Mouse (Mus musculus) CH12.LX (cell line): ENCODE data around the gene Rab5b. TPM values are rescaled to one million over a fixed set of nuclear protein-coding genes. Genes with fewer than 3 reads are reported as not detected.

Experiments used
- DNase-seq: peaks from one replicate; pipeline ENCODE4 v3.0.0-alpha.2; 2013; ENCODE audit errors: extremely low read depth
- H3K27ac ChIP-seq: 2 replicates; pipeline ENCODE4 v1.5.1; 2012; ENCODE audit warnings: low read depth, mild to moderate bottlenecking, control low read depth, moderate library complexity; ENCODE audit not compliant: insufficient read depth
- H3K27me3 ChIP-seq: replicated peaks from 2 replicates; pipeline ENCODE3; 2012; ENCODE audit warnings: inconsistent platforms
- H3K36me3 ChIP-seq, 2 experiments: replicated peaks in 1 of 2; 2 replicates each; pipeline versions ENCODE3 to v1.6.1; 2012; ENCODE audit warnings: inconsistent platforms in 1 of 2, low read length in 1 of 2, mild to moderate bottlenecking in 1 of 2, mixed read lengths in 1 of 2, moderate library complexity in 1 of 2; ENCODE audit not compliant: control insufficient read depth in 1 of 2, insufficient read depth in 1 of 2
- H3K4me1 ChIP-seq, 2 experiments: 2 replicates each; pipeline ENCODE4 v1.6.1; 2012; ENCODE audit warnings: inconsistent platforms in 1 of 2, moderate library complexity in 1 of 2; ENCODE audit not compliant: insufficient read depth in 2 of 2, control insufficient read depth in 1 of 2
- H3K4me2 ChIP-seq: 2 replicates; pipeline ENCODE4 v1.6.1; 2012; ENCODE audit warnings: low read depth, mild to moderate bottlenecking, control low read depth; ENCODE audit not compliant: poor library complexity, insufficient read depth, severe bottlenecking
- H3K4me3 ChIP-seq, 3 experiments: fragments of 150-350 bp in 1 of 3; sonication (generic) in 1 of 3; replicated peaks in 1 of 3; 2 replicates each; pipeline versions ENCODE3 to v1.5.1; 2011 to 2012; ENCODE audit warnings: low read depth in 2 of 3, low read length in 2 of 3, mild to moderate bottlenecking in 2 of 3, moderate library complexity in 2 of 3, control low read depth in 1 of 3, improper control_type of control experiment in 1 of 3, inconsistent platforms in 1 of 3, mixed read lengths in 1 of 3; ENCODE audit not compliant: poor library complexity in 1 of 3
- H3K79me2 ChIP-seq: replicated peaks from 2 replicates; pipeline ENCODE4 v1.6.1; 2012; ENCODE audit warnings: mild to moderate bottlenecking, moderate library complexity; ENCODE audit not compliant: control insufficient read depth, poor library complexity, insufficient read depth, severe bottlenecking; ENCODE audit errors: extremely low read depth
- H3K9ac ChIP-seq: 2 replicates; pipeline ENCODE4 v1.6.1; 2012; ENCODE audit warnings: low read depth, mild to moderate bottlenecking, control low read depth, moderate library complexity; ENCODE audit not compliant: insufficient read depth
- H3K9me3 ChIP-seq: replicated peaks from 2 replicates; pipeline ENCODE3; 2012; ENCODE audit warnings: low read length, inconsistent platforms, mixed read lengths
- BHLHE40 ChIP-seq: IDR thresholded peaks from 2 replicates; pipeline ENCODE4 v1.6.1; 2011; ENCODE audit warnings: mild to moderate bottlenecking, low read depth, low read length, improper control_type of control experiment
- CHD1 ChIP-seq: IDR thresholded peaks from 2 replicates; pipeline ENCODE4 v1.6.1; 2012; ENCODE audit warnings: low read depth, low read length, improper control_type of control experiment, inconsistent platforms
- CHD2 ChIP-seq: IDR thresholded peaks from 2 replicates; pipeline ENCODE4 v1.6.1; 2011; ENCODE audit warnings: low read length, improper control_type of control experiment
- ELF1 ChIP-seq: IDR thresholded peaks from 2 replicates; pipeline ENCODE4 v1.6.1; 2014; ENCODE audit warnings: low read depth, mild to moderate bottlenecking, inconsistent platforms, low read length, improper control_type of control experiment
- GABPA ChIP-seq: IDR thresholded peaks from 2 replicates; pipeline ENCODE4 v1.6.1; 2012; ENCODE audit warnings: low read depth, low read length, improper control_type of control experiment, inconsistent platforms; ENCODE audit not compliant: insufficient replicate concordance
- JUN ChIP-seq: IDR thresholded peaks from 2 replicates; pipeline ENCODE4 v1.6.1; 2011; ENCODE audit warnings: low read depth, mild to moderate bottlenecking, low read length, improper control_type of control experiment, moderate library complexity; ENCODE audit not compliant: insufficient read depth
- KAT2A ChIP-seq: IDR thresholded peaks from 2 replicates; pipeline ENCODE4 v1.6.1; 2012; ENCODE audit warnings: low read length, improper control_type of control experiment, inconsistent platforms; ENCODE audit not compliant: insufficient replicate concordance
- MAX ChIP-seq: IDR thresholded peaks from 2 replicates; pipeline ENCODE4 v1.6.1; 2011; ENCODE audit warnings: low read length, improper control_type of control experiment
- MAZ ChIP-seq: IDR thresholded peaks from 2 replicates; pipeline ENCODE4 v1.6.1; 2012; ENCODE audit warnings: low read depth, mild to moderate bottlenecking, inconsistent platforms, low read length, improper control_type of control experiment, moderate library complexity
- MEF2A ChIP-seq: IDR thresholded peaks from 2 replicates; pipeline ENCODE4 v1.6.1; 2014; ENCODE audit warnings: low read depth, mild to moderate bottlenecking, inconsistent platforms, low read length, improper control_type of control experiment, borderline replicate concordance
- NRF1 ChIP-seq: IDR thresholded peaks from 2 replicates; pipeline ENCODE4 v1.6.1; 2014; ENCODE audit warnings: low read depth, mild to moderate bottlenecking, inconsistent platforms, low read length, improper control_type of control experiment, moderate library complexity
- POLR2AphosphoS2 ChIP-seq: IDR thresholded peaks from 2 replicates; pipeline ENCODE4 v1.6.1; 2011; ENCODE audit warnings: low read depth, low read length, improper control_type of control experiment
- RAD21 ChIP-seq: IDR thresholded peaks from 2 replicates; pipeline ENCODE4 v1.6.1; 2011; ENCODE audit warnings: low read depth, mild to moderate bottlenecking, low read length, improper control_type of control experiment, moderate library complexity
- RCOR1 ChIP-seq: conservative IDR thresholded peaks from 2 replicates; pipeline ENCODE4 v1.6.1; 2012; ENCODE audit warnings: low read depth, mild to moderate bottlenecking, inconsistent platforms, low read length, improper control_type of control experiment
- ZKSCAN1 ChIP-seq: IDR thresholded peaks from 2 replicates; pipeline ENCODE4 v1.6.1; 2012; ENCODE audit warnings: low read depth, inconsistent platforms, low read length, improper control_type of control experiment, borderline replicate concordance
- ZMIZ1 ChIP-seq: IDR thresholded peaks from 2 replicates; pipeline ENCODE4 v1.6.1; 2012; ENCODE audit warnings: low read depth, mild to moderate bottlenecking, inconsistent platforms, low read length, improper control_type of control experiment
- dilution Hi-C: fragments of 300-500 bp; cut with MboI; formaldehyde crosslinking; loops from 2 replicates; pipeline ENCODE4 v1.14.3; 2020; ENCODE audit warnings: low sequenced_read_pairs; ENCODE audit not compliant: extremely low pct_unique_long_range_greater_than_20kb, extremely low pct_ligation_motif_present
- in situ Hi-C: fragments of 300-500 bp; cut with MboI; formaldehyde crosslinking; loops from 3 replicates; pipeline ENCODE4 v1.14.3; 2019; ENCODE audit warnings: low sequenced_read_pairs, low pct_ligation_motif_present, low pct_unique_long_range_greater_than_20kb, mixed read lengths
- polyA plus RNA-seq: library from polyadenylated mRNA; unstranded; fragments of >175 nt; gene quantifications from 2 replicates; pipeline ENCODE4 v1.2.1, GENCODE M21; 2012; ENCODE audit warnings: low read depth; ENCODE audit not compliant: insufficient read length
- total RNA-seq, 2 experiments: library from RNA; depleted of rRNA; stranded (reverse); fragments of 300-350 nt in 1 of 2; fragments of >200 nt in 1 of 2; gene quantifications; 2 replicates each; pipeline ENCODE4 v1.2.3; 2012 to 2014

Gene Rab5b
- total and polyA plus RNA-seq, 3 experiments, result 20.4 to 34.4 (median 27.4) TPM

- DNase-seq, result no peak
- TF ChIP-seq BHLHE40 (no peak), POLR2AphosphoS2 (no peak), RCOR1 (no peak), ZMIZ1 (no peak), ELF1 (no peak)
- TF ChIP-seq, all 38 proteins: peak for 0
- H3K4me3 ChIP-seq, result no peak overlapping the region
- H3K4me1 ChIP-seq, result peaks cover 5 to 11% of the 10 kb centered on the region in 2 experiments; a peak in 3 of 4 replicates
- in situ Hi-C loops (no loop called here), dilution Hi-C loops (no loop called here)
- no peak overlapping the region for H3K4me2 ChIP-seq
- no peaks in the 10 kb centered on the region for H3K79me2 ChIP-seq
- H3K9ac ChIP-seq, result no peak overlapping the region
- H3K36me3 ChIP-seq, result no peaks in the 10 kb centered on the region
- H3K27ac ChIP-seq, result no peak overlapping the region
- H3K9me3 ChIP-seq, result no peaks in the 10 kb centered on the region
- no peaks in the 10 kb centered on the region for H3K27me3 ChIP-seq
Observed at GRCm38 (mm10) chr10:128657844-128658243, 38.2 kb downstream of the Rab5b start.

DNA sequence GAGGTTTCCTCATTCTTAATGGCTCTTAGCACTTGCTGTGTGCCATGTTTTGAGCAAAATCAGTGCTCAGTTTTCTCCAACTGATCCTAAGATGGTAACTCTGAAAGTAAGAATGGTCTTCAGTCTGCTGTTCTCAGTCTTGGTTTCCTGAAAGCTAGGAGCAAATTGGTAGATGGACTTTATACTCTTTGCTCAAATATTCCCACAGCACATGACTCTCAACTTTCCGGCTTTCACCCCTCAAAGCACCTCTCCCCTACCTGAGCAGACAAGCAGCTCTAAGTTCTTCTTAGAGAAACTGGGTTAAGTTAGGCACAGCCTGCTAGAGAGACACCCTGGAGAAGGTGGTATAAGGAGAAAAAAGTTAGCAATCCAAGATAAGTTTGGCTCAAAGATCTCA, 39.3 kb downstream of the Rab5b start:
- H3K9me3 ChIP-seq, result no peaks in the 10 kb centered on the region
- dilution Hi-C loops, result no loop called here
- H3K79me2 ChIP-seq, result no peaks in the 10 kb centered on the region
- H3K27ac ChIP-seq, result no peak overlapping the region
- H3K4me3 ChIP-seq, result no peak overlapping the region
- in situ Hi-C loops, result no loop called here
- TF ChIP-seq ZKSCAN1 (no peak), JUN (no peak), RAD21 (no peak), MAZ (no peak)
- no peak overlapping the region for H3K4me2 ChIP-seq
- peaks cover 5 to 11% of the 10 kb centered on the region in 2 experiments; a peak in 3 of 4 replicates for H3K4me1 ChIP-seq
- no peaks in the 10 kb centered on the region for H3K27me3 ChIP-seq
- H3K9ac ChIP-seq, result no peak overlapping the region
- no peaks in the 10 kb centered on the region for H3K36me3 ChIP-seq
- DNase-seq, result no peak

GRCm38 (mm10) chr10:128655254-128655653, 40.8 kb downstream of the Rab5b start:
- Histone ChIP-seq H3K4me3 (no peak overlapping the region), H3K4me2 (no peak overlapping the region), H3K36me3 (no peaks in the 10 kb centered on the region), H3K27me3 (no peaks in the 10 kb centered on the region), H3K9ac (no peak overlapping the region), H3K79me2 (no peaks in the 10 kb centered on the region), H3K4me1 (peaks cover 5 to 11% of the 10 kb centered on the region in 2 experiments; a peak in 3 of 4 replicates), H3K9me3 (no peaks in the 10 kb centered on the region), H3K27ac (no peak overlapping the region)
- TF ChIP-seq BHLHE40 (no peak), RAD21 (no peak), JUN (no peak), NRF1 (no peak), KAT2A (no peak), GABPA (no peak), MAX (no peak), ZKSCAN1 (no peak), MEF2A (no peak), CHD1 (no peak), CHD2 (no peak)
- dilution Hi-C loops (no loop called here), in situ Hi-C loops (no loop called here)
- DNase-seq, result no peak
